Mouse (Mus musculus) C2C12 (cell line): ENCODE measurements around the gene Gm5269.

ENCODE experiments used
- CTCF ChIP-seq: IDR thresholded peaks from one replicate; pipeline ENCODE4 v1.5.1; 2011; ENCODE audit not compliant: control insufficient read depth, insufficient read depth, insufficient read length
- MYOG ChIP-seq: IDR thresholded peaks from one replicate; pipeline ENCODE4 v1.6.1; 2011; ENCODE audit not compliant: control insufficient read depth, insufficient read length; ENCODE audit errors: extremely low read depth
- USF1 ChIP-seq: IDR thresholded peaks from one replicate; pipeline ENCODE4 v1.6.1; 2011; ENCODE audit warnings: low read depth, mild to moderate bottlenecking, control low read depth, moderate library complexity

DNA sequence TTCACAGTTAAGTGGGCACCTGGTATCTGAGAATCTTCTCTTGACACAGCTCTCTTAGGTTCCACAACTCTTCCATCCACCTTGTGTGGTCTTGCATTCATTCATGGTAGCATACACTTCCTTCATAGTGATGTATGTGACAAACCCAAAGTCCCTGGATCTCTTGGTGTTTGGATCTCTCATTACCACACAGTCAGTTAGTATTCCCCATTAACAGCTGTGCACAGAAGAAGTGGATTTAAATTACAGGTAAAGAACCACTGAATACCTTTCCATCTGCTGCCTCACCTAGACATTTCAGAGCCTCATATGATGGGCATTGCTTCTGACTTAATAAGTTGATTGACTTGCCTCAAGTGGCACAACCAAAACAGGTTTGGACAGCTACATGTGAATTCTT lies at the start of gene Gm5269:
- TF ChIP-seq CTCF (no peak), USF1 (no peak), MYOG (no peak)
